Mouse (Mus musculus): ENCODE results near the gene Efcab6. TPM values are rescaled to one million over a fixed set of nuclear protein-coding genes. Genes with fewer than 3 reads are reported as not detected.

Gene Efcab6
- polyA plus RNA-seq, 1 experiment from 2014 or later, result 0.70 TPM

GRCm38 (mm10) chr15:83865626-83866025 is 199.6 kb downstream of the Efcab6 start:
- H3K27ac ChIP-seq (ENCODE audit: low read length), result no peak overlapping the region

GRCm38 (mm10) chr15:83857129-83857528 is 208.1 kb downstream of the Efcab6 start:
- Histone ChIP-seq H3K4me1 (ENCODE audit: control insufficient read depth, insufficient read depth, low read length) (no peaks in the 10 kb centered on the region), H3K9me3 (replicated peaks; ENCODE audit: control insufficient read depth, low read length) (no peaks in the 10 kb centered on the region), H3K27me3 (ENCODE audit: control insufficient read depth, insufficient read depth, low read length) (no peaks in the 10 kb centered on the region), H3K4me3 (replicated peaks; ENCODE audit: low read length) (no peak overlapping the region), H3K36me3 (ENCODE audit: control insufficient read depth, insufficient read depth, low read length) (no peaks in the 10 kb centered on the region), H3K27ac (ENCODE audit: low read length) (no peak overlapping the region), H3K4me2 (ENCODE audit: low read depth, low read length) (no peak overlapping the region), H3K9ac (ENCODE audit: low read length) (no peak overlapping the region)
- 16% methylated on average over 8 of the region's 8 CpGs for WGBS
- no peak for ATAC-seq (ENCODE audit: insufficient read depth, low FRiP score)

More at GRCm38 (mm10) chr15:83865626-83866025, 199.6 kb downstream of the Efcab6 start:
- Histone ChIP-seq H3K36me3 (ENCODE audit: control insufficient read depth, insufficient read depth, low read length) (no peaks in the 10 kb centered on the region), H3K4me1 (ENCODE audit: control insufficient read depth, insufficient read depth, low read length) (no peaks in the 10 kb centered on the region), H3K4me3 (replicated peaks; ENCODE audit: low read length) (no peak overlapping the region), H3K27me3 (ENCODE audit: control insufficient read depth, insufficient read depth, low read length) (no peaks in the 10 kb centered on the region), H3K9me3 (replicated peaks; ENCODE audit: control insufficient read depth, low read length) (no peaks in the 10 kb centered on the region), H3K9ac (ENCODE audit: low read length) (no peak overlapping the region), H3K4me2 (ENCODE audit: low read depth, low read length) (no peak overlapping the region)
- 83% methylated on average over 5 of the region's 5 CpGs for WGBS
- ATAC-seq (ENCODE audit: insufficient read depth, low FRiP score), result no peak

- no peak overlapping the region for H3K9ac ChIP-seq (ENCODE audit: low read length)
- 59% methylated on average over 5 of the region's 5 CpGs for WGBS
- H3K27ac ChIP-seq (ENCODE audit: low read length), result no peak overlapping the region
- no peak overlapping the region for H3K4me2 ChIP-seq (ENCODE audit: low read depth, low read length)
- H3K4me3 ChIP-seq (replicated peaks; ENCODE audit: low read length), result no peak overlapping the region
- no peaks in the 10 kb centered on the region for H3K36me3 ChIP-seq (ENCODE audit: control insufficient read depth, insufficient read depth, low read length)
- no peaks in the 10 kb centered on the region for H3K27me3 ChIP-seq (ENCODE audit: control insufficient read depth, insufficient read depth, low read length)
- no peaks in the 10 kb centered on the region for H3K9me3 ChIP-seq (replicated peaks; ENCODE audit: control insufficient read depth, low read length)
- H3K4me1 ChIP-seq (ENCODE audit: control insufficient read depth, insufficient read depth, low read length), result no peaks in the 10 kb centered on the region
- ATAC-seq (ENCODE audit: insufficient read depth, low FRiP score), result no peak
Measured at GRCm38 (mm10) chr15:83853400-83853811, 211.8 kb downstream of the Efcab6 start.

- Histone ChIP-seq H3K27ac (ENCODE audit: low read length) (no peak overlapping the region), H3K9me3 (replicated peaks; ENCODE audit: control insufficient read depth, low read length) (no peaks in the 10 kb centered on the region), H3K9ac (ENCODE audit: low read length) (no peak overlapping the region), H3K4me3 (replicated peaks; ENCODE audit: low read length) (no peak overlapping the region), H3K4me1 (ENCODE audit: control insufficient read depth, insufficient read depth, low read length) (no peaks in the 10 kb centered on the region), H3K27me3 (ENCODE audit: control insufficient read depth, insufficient read depth, low read length) (no peaks in the 10 kb centered on the region), H3K36me3 (ENCODE audit: control insufficient read depth, insufficient read depth, low read length) (no peaks in the 10 kb centered on the region), H3K4me2 (ENCODE audit: low read depth, low read length) (no peak overlapping the region)
- WGBS, result 73% methylated on average over 9 of the region's 9 CpGs
- no peak for ATAC-seq (ENCODE audit: insufficient read depth, low FRiP score)
Measured at GRCm38 (mm10) chr15:83848193-83848592, 217.0 kb downstream of the Efcab6 start.

GRCm38 (mm10) chr15:83847512-83847911 is 217.7 kb downstream of the Efcab6 start:
- WGBS, result 62% methylated on average over 4 of the region's 4 CpGs
- H3K4me1 ChIP-seq (ENCODE audit: control insufficient read depth, insufficient read depth, low read length), result no peaks in the 10 kb centered on the region
- H3K9me3 ChIP-seq (replicated peaks; ENCODE audit: control insufficient read depth, low read length), result no peaks in the 10 kb centered on the region
- no peak overlapping the region for H3K4me3 ChIP-seq (replicated peaks; ENCODE audit: low read length)
- H3K27me3 ChIP-seq (ENCODE audit: control insufficient read depth, insufficient read depth, low read length), result no peaks in the 10 kb centered on the region
- no peak overlapping the region for H3K27ac ChIP-seq (ENCODE audit: low read length)
- H3K4me2 ChIP-seq (ENCODE audit: low read depth, low read length), result no peak overlapping the region
- no peak for ATAC-seq (ENCODE audit: insufficient read depth, low FRiP score)
- no peak overlapping the region for H3K9ac ChIP-seq (ENCODE audit: low read length)
- H3K36me3 ChIP-seq (ENCODE audit: control insufficient read depth, insufficient read depth, low read length), result no peaks in the 10 kb centered on the region

GRCm38 (mm10) chr15:83846592-83846991 is 218.6 kb downstream of the Efcab6 start:
- no peak overlapping the region for H3K4me3 ChIP-seq (replicated peaks; ENCODE audit: low read length)
- H3K27me3 ChIP-seq (ENCODE audit: control insufficient read depth, insufficient read depth, low read length), result no peaks in the 10 kb centered on the region
- no peak overlapping the region for H3K4me2 ChIP-seq (ENCODE audit: low read depth, low read length)
- no peak overlapping the region for H3K9ac ChIP-seq (ENCODE audit: low read length)
- H3K9me3 ChIP-seq (replicated peaks; ENCODE audit: control insufficient read depth, low read length), result no peaks in the 10 kb centered on the region
- no peak for ATAC-seq (ENCODE audit: insufficient read depth, low FRiP score)
- no peaks in the 10 kb centered on the region for H3K36me3 ChIP-seq (ENCODE audit: control insufficient read depth, insufficient read depth, low read length)
- H3K4me1 ChIP-seq (ENCODE audit: control insufficient read depth, insufficient read depth, low read length), result no peaks in the 10 kb centered on the region
- no peak overlapping the region for H3K27ac ChIP-seq (ENCODE audit: low read length)
- WGBS, result 32% methylated on average over 8 of the region's 8 CpGs

GRCm38 (mm10) chr15:83845734-83846133 is 219.4 kb downstream of the Efcab6 start:
- H3K9me3 ChIP-seq (replicated peaks; ENCODE audit: control insufficient read depth, low read length), result no peaks in the 10 kb centered on the region
- 45% methylated on average over 11 of the region's 11 CpGs for WGBS
- H3K27ac ChIP-seq (ENCODE audit: low read length), result no peak overlapping the region
- H3K4me1 ChIP-seq (ENCODE audit: control insufficient read depth, insufficient read depth, low read length), result no peaks in the 10 kb centered on the region
- H3K9ac ChIP-seq (ENCODE audit: low read length), result no peak overlapping the region
- ATAC-seq (ENCODE audit: insufficient read depth, low FRiP score), result no peak
- no peaks in the 10 kb centered on the region for H3K36me3 ChIP-seq (ENCODE audit: control insufficient read depth, insufficient read depth, low read length)
- H3K4me2 ChIP-seq (ENCODE audit: low read depth, low read length), result no peak overlapping the region
- no peak overlapping the region for H3K4me3 ChIP-seq (replicated peaks; ENCODE audit: low read length)
- H3K27me3 ChIP-seq (ENCODE audit: control insufficient read depth, insufficient read depth, low read length), result no peaks in the 10 kb centered on the region

- Histone ChIP-seq H3K4me2 (ENCODE audit: low read depth, low read length) (no peak overlapping the region), H3K27me3 (ENCODE audit: control insufficient read depth, insufficient read depth, low read length) (no peaks in the 10 kb centered on the region), H3K4me1 (ENCODE audit: control insufficient read depth, insufficient read depth, low read length) (no peaks in the 10 kb centered on the region), H3K36me3 (ENCODE audit: control insufficient read depth, insufficient read depth, low read length) (no peaks in the 10 kb centered on the region), H3K4me3 (replicated peaks; ENCODE audit: low read length) (no peak overlapping the region), H3K27ac (ENCODE audit: low read length) (no peak overlapping the region), H3K9me3 (replicated peaks; ENCODE audit: control insufficient read depth, low read length) (no peaks in the 10 kb centered on the region), H3K9ac (ENCODE audit: low read length) (no peak overlapping the region)
- WGBS, result 54% methylated on average over 22 of the region's 22 CpGs
- ATAC-seq (ENCODE audit: insufficient read depth, low FRiP score), result no peak
Measured at GRCm38 (mm10) chr15:83842915-83843789, 222.0 kb downstream of the Efcab6 start.

GRCm38 (mm10) chr15:83842419-83842818 is 222.8 kb downstream of the Efcab6 start:
- H3K27ac ChIP-seq (ENCODE audit: low read length), result no peak overlapping the region
- 74% methylated on average over 12 of the region's 12 CpGs for WGBS
- H3K9ac ChIP-seq (ENCODE audit: low read length), result no peak overlapping the region
- no peaks in the 10 kb centered on the region for H3K4me1 ChIP-seq (ENCODE audit: control insufficient read depth, insufficient read depth, low read length)
- no peaks in the 10 kb centered on the region for H3K27me3 ChIP-seq (ENCODE audit: control insufficient read depth, insufficient read depth, low read length)
- no peaks in the 10 kb centered on the region for H3K9me3 ChIP-seq (replicated peaks; ENCODE audit: control insufficient read depth, low read length)
- no peak overlapping the region for H3K4me2 ChIP-seq (ENCODE audit: low read depth, low read length)
- no peak overlapping the region for H3K4me3 ChIP-seq (replicated peaks; ENCODE audit: low read length)
- no peak for ATAC-seq (ENCODE audit: insufficient read depth, low FRiP score)
- H3K36me3 ChIP-seq (ENCODE audit: control insufficient read depth, insufficient read depth, low read length), result no peaks in the 10 kb centered on the region

Data from stomach, embryonic 16.5 days (tissue).